Comparison of ENCODE assay signal across 9 mouse cellular contexts in genomic region chr19:50374751-50375150, GRCm38 (mm10).
DNase-seq lines count a peak whose midpoint lies in the region; ATAC-seq and TF ChIP-seq lines count a peak whose summit lies in the region.
"Had no signal": no experiment of that assay in that cellular context is flagged by ENCODE, and none has a peak within 500 bp of the region (broad histone marks: within the 10 kb centered on the region; RNA-seq: fewer than 3 reads in every experiment).

No protein-coding gene starts in this region.

- no peak for TF ChIP-seq CTCF in left cerebral cortex, adult 2 months (IDR thresholded peaks at IDR 0.05)

- peak overlapping the region; percentile 18; the same call in 1 of the 2 replicates for H3K4me3 ChIP-seq in left cerebral cortex, adult 2 months
- H3K4me3 ChIP-seq: midbrain, embryonic 12.5 days had no signal

- DNase-seq in adrenal gland, postnatal 25 days, result peak; percentile 2
- no peak for DNase-seq in adrenal gland, adult 2 months
- peak; percentile 11 to 13 for DNase-seq in left cerebral cortex, adult 2 months (ENCODE audit: extremely low spot score in 1 of 2, low spot score in 2 of 2)
- DNase-seq in left cerebral cortex, adult 11 months (ENCODE audit: low spot score), result no peak
- peak; percentile 5 for DNase-seq in heart, adult 8-10 months (ENCODE audit: low spot score)
- peak; percentile 27 to 41 for DNase-seq in layer of hippocampus, postnatal 10 days (ENCODE audit: low spot score in 2 of 2)
- no peak for DNase-seq in spleen, adult 12 weeks (ENCODE audit: low spot score)

- no peak for ATAC-seq in erythroblast, adult 5-6 weeks (replicated peaks; ENCODE audit: low FRiP score, poor library complexity, severe bottlenecking)

- intact Hi-C loops in left cerebral cortex, adult 2 months (cut with DNase I), result loop anchor here (5.0 kb wide), 1 partner anchor 303 kb away; the partner anchor contains the start of gene Sorcs1

- no peak overlapping the region; the same call in 1 of the 2 replicates for H3K27ac ChIP-seq in left cerebral cortex, adult 2 months
- H3K27ac ChIP-seq: midbrain, embryonic 12.5 days had no signal

Comparison
In these comparisons a context has a peak if more than half of its experiments do, and no peak if none do; other contexts are left out.
1. DNase-seq: peak in adrenal gland, postnatal 25 days (single experiment), left cerebral cortex, adult 2 months (2 of 2), heart, adult 8-10 months (single experiment) and layer of hippocampus, postnatal 10 days (2 of 2); none in adrenal gland, adult 2 months (single experiment), left cerebral cortex, adult 11 months (single experiment) and spleen, adult 12 weeks (single experiment).